Mouse (Mus musculus) testis, adult 2 months (tissue): ENCODE data around the gene Rictor. TPM values are rescaled to one million over a fixed set of nuclear protein-coding genes. Genes with fewer than 3 reads are reported as not detected.
"Not testable (repeated sequence)": the region's sequence is repeated elsewhere in the genome, so short reads cannot be mapped to it uniquely, and the experiment has no call there.

Source experiments
- H3K27ac ChIP-seq: fragments of 200-500 bp; 2 replicates; pipeline ENCODE4 v1.5.1; 2012; ENCODE audit warnings: low read depth, low read length; ENCODE audit not compliant: control insufficient read depth, insufficient read depth
- H3K27me3 ChIP-seq: fragments of 200-500 bp; 2 replicates; pipeline ENCODE4 v1.6.1; 2012; ENCODE audit warnings: mild to moderate bottlenecking, low read length, moderate library complexity; ENCODE audit not compliant: control insufficient read depth, insufficient read depth
- H3K36me3 ChIP-seq: fragments of 200-500 bp; 2 replicates; pipeline ENCODE4 v1.6.1; 2012; ENCODE audit warnings: mild to moderate bottlenecking, low read length; ENCODE audit not compliant: control insufficient read depth, insufficient read depth
- H3K4me1 ChIP-seq: fragments of 200-500 bp; 2 replicates; pipeline ENCODE4 v1.6.1; 2012; ENCODE audit warnings: low read length; ENCODE audit not compliant: control insufficient read depth, insufficient read depth
- H3K4me3 ChIP-seq: fragments of 200-500 bp; 2 replicates; pipeline ENCODE4 v1.5.1; 2012; ENCODE audit warnings: low read depth, mild to moderate bottlenecking, low read length, moderate library complexity, mixed read lengths; ENCODE audit not compliant: control insufficient read depth
- CTCF ChIP-seq: fragments of 200-500 bp; IDR thresholded peaks from 2 replicates; pipeline ENCODE4 v1.5.1; 2012; ENCODE audit warnings: low read depth, mild to moderate bottlenecking, inconsistent platforms, low read length, moderate library complexity; ENCODE audit not compliant: control insufficient read depth, insufficient read depth, insufficient replicate concordance
- POLR2A ChIP-seq: fragments of 200-500 bp; IDR thresholded peaks from 2 replicates; pipeline ENCODE4 v1.6.1; 2012; ENCODE audit warnings: low read depth, mild to moderate bottlenecking, inconsistent platforms, low read length, moderate library complexity; ENCODE audit not compliant: control insufficient read depth
- polyA plus RNA-seq: library from polyadenylated mRNA; depleted of rRNA; stranded (reverse); fragments of >200 nt; gene quantifications from 2 replicates; pipeline ENCODE4 v1.2.3, GENCODE M21; 2012; rRNA removed

Rictor gene
- polyA plus RNA-seq, 1 experiment, result 5.4 TPM

DNA sequence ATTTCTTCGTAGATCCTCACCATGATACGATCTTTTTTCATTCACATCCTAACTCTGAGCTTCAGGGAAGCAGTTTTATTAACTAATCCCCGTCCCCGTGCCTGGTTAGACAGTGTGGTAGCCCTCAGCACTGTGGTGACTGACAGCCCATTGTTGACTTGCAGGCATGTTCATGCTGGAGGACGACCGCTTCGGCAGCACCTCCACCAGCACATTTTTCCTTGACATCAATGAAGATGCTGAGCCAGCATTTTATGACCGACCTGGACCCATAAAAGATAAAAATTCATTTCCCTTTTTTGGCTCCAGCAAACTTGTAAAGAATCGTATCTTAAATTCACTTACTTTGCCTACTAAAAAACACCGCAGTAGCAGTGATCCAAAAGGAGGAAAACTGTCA lies 78.0 kb downstream of the Rictor start:
- H3K27me3 ChIP-seq, result no peaks in the 10 kb centered on the region
- H3K36me3 ChIP-seq, result peaks cover 10% of the 10 kb centered on the region
- TF ChIP-seq POLR2A (no peak), CTCF (no peak)
- no peaks in the 10 kb centered on the region for H3K4me1 ChIP-seq
- H3K27ac ChIP-seq, result no peak overlapping the region
- H3K4me3 ChIP-seq, result no peak overlapping the region

DNA sequence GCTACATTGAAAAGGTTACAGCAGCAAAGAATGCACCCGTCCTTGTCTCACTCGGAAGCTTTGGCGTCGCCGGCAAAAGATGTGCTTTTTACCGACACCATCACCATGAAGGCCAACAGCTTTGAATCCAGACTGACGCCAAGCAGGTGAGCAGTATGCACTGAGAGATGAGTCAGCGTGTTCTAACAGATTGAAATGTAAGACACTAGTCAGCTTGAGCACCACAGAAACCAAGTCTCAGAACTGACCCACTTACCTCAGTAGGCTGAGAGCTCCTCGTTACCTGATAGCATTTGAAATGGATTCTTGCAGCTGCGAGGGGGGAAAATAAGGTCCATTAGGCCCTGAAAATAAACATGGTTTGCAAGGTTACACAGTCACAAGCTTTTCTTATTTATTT lies 79.1 kb downstream of the Rictor start:
- peaks cover 10% of the 10 kb centered on the region for H3K36me3 ChIP-seq
- no peak overlapping the region for H3K27ac ChIP-seq
- no peak overlapping the region for H3K4me3 ChIP-seq
- no peaks in the 10 kb centered on the region for H3K4me1 ChIP-seq
- TF ChIP-seq CTCF (no peak), POLR2A (no peak)
- no peaks in the 10 kb centered on the region for H3K27me3 ChIP-seq

DNA sequence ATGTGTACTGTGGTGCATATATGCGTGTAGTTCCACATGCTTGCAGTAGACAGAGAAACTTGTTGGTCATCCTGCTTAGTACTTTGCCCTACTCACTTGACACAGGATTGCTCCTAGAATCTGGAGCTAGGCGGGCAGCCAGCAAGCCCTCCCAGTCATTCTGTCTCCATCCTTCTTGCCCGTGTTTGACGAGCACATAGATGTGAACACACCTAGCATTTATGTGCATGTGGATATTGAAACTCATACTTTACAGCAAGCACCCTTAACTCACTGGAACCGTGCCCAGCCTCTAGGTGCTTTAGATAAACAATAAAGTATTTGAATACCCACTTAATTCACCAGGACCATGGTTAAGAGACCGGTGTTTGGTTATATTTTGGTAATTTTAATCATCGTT lies 81.8 kb downstream of the Rictor start:
- H3K27me3 ChIP-seq, result no peaks in the 10 kb centered on the region
- H3K4me3 ChIP-seq, result no peak overlapping the region
- TF ChIP-seq POLR2A (no peak), CTCF (no peak)
- H3K27ac ChIP-seq, result no peak overlapping the region
- peaks cover 8% of the 10 kb centered on the region for H3K36me3 ChIP-seq
- no peaks in the 10 kb centered on the region for H3K4me1 ChIP-seq

DNA sequence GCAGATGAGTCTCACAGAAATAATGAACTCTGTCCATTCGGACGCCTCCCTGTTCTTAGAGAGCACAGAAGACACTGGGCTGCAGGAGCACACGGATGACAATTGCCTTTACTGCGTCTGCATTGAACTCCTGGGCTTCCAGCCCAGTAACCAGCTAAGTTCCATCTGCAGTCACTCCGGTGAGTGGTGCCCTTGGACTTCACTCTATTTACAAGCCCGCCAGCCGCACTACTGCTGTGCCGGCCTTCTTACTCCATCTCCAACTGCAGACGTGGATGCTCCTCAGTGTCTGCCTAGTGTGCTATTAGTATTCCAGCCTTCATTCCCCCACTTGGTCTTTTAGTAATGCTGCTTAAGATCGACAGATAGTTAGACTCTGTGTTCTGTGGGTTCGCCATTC lies 83.5 kb downstream of the Rictor start:
- TF ChIP-seq POLR2A (no peak), CTCF (no peak)
- Histone ChIP-seq H3K27me3 (no peaks in the 10 kb centered on the region), H3K27ac (no peak overlapping the region), H3K36me3 (peaks cover 9% of the 10 kb centered on the region), H3K4me3 (no peak overlapping the region), H3K4me1 (no peaks in the 10 kb centered on the region)

DNA sequence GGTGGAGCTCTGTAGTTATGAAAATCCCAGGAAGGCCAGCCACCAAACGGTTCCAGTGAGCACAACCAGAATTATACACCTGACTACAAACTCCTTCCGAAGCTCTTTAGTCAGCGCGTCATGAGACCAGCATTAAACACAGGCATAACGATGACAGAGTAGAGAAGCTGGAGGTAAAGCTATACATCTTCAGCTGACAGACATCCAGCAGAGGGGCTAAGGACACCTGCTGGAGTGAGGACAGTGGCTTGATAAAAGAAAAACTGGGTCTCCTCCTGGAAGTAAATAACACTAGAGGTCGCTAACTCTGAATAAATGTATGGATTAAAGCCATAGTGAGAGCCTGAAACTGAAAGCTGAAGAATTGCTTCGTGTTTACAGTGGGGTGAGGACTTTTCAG lies 84.7 kb downstream of the Rictor start:
- Histone ChIP-seq H3K27ac (no peak overlapping the region), H3K4me1 (no peaks in the 10 kb centered on the region), H3K4me3 (no peak overlapping the region), H3K27me3 (no peaks in the 10 kb centered on the region), H3K36me3 (peaks cover 8% of the 10 kb centered on the region)
- no peak for TF ChIP-seq POLR2A
- no peak for TF ChIP-seq CTCF

DNA sequence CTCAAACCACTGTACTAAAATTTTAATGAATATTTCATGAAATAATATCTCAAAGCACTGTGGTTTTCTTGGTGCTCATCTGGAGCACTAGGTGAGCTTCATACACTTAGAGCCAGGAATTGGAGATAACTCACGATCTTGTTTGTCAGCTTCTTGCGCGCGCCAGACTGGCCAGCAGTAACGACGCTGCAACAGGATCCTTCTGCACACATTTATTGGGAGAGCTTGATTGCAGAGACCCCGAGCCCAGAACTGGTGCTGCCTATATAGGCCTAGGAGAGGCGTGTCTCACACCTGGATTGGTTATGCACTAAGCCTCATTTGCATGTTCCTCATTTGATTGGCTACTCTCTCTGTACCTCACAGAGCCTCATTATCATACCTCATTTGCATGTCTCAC lies 93.0 kb downstream of the Rictor start:
- not testable (repeated sequence) for H3K36me3 ChIP-seq

DNA sequence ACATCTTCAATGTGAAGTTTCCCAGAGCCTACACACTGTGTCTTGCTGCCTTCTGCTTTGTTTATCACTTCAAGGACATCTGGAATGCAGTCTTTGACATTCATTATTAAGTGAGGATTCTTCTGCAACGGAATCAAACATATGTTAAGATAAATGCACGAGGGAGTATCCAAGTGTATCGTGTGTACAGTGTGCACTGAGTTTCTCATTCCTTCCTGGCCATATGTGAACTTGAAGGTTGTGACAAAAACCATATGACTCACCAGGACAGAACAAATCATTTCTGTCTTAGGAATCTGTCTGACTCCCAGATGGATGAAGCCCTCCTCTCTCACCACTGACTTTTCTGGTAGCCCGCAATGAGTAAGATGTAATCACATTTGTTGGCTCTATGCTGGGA lies 107.6 kb downstream of the Rictor start:
- H3K27ac ChIP-seq, result no peak overlapping the region
- H3K4me3 ChIP-seq, result no peak overlapping the region
- no peaks in the 10 kb centered on the region for H3K4me1 ChIP-seq
- TF ChIP-seq CTCF, result no peak
- no peak for TF ChIP-seq POLR2A
- H3K36me3 ChIP-seq, result no peaks in the 10 kb centered on the region
- H3K27me3 ChIP-seq, result no peaks in the 10 kb centered on the region

More for the DNA sequence above, 93.0 kb downstream of the Rictor start:
- not testable (repeated sequence) for H3K4me1 ChIP-seq, H3K27me3 ChIP-seq, H3K27ac ChIP-seq
- peak overlapping the region; percentile 46 for H3K4me3 ChIP-seq

DNA sequence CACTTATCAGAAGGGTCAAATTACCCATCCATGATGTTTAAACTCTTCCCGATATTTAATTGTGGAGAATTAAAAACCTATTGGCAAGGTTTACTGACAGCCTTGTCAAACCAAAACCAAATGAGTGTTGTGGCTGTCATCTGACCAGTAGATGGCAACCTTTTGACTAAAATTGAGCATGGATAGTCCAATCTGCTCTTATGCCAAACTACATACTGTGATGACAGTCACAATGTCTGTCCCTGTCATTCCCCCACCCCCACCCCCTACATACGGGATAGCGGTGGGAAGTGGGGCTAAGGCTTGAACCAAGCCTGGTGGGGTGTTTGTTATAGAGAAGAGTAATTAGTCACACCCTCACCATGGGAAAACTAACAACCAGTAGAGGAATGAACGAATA lies 132.0 kb downstream of the Rictor start:
- Histone ChIP-seq H3K27me3 (no peaks in the 10 kb centered on the region), H3K36me3 (no peaks in the 10 kb centered on the region), H3K27ac (no peak overlapping the region), H3K4me1 (no peaks in the 10 kb centered on the region), H3K4me3 (no peak overlapping the region)
- TF ChIP-seq CTCF, result no peak
- TF ChIP-seq POLR2A, result no peak

DNA sequence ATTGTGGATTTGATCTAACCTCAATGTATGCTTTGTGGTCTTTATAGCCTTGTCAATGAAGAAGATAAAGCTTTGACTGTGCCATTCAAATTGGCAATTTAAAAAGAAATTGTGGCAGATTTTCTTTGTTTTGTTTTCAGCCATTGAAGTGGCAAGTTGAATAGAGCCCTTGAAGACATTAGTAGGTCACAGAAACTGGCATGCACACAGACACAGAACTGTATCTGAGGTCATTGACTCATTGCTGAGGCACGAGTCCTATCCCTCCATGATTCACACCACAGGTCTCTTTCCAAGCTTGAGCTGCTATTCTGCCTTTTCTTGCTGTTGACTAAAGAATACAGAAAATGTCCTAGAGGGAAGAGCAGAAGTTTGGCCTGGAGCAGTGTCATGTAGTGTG lies 141.7 kb downstream of the Rictor start:
- Histone ChIP-seq H3K27me3 (no peaks in the 10 kb centered on the region), H3K27ac (no peak overlapping the region), H3K36me3 (no peaks in the 10 kb centered on the region), H3K4me3 (no peak overlapping the region), H3K4me1 (no peaks in the 10 kb centered on the region)
- TF ChIP-seq POLR2A, result no peak
- no peak for TF ChIP-seq CTCF

Other genes starting within 250 kb of the Rictor start
- 103 and 120 TPM in 2 replicates for gene Fyb, start 185.5 kb upstream of the Rictor start, polyA plus RNA-seq
- 0.90 and 1.0 TPM in 2 replicates for gene Osmr, start 166.6 kb downstream of the Rictor start, polyA plus RNA-seq